Mouse (Mus musculus): ENCODE results near the gene Gfi1.

GRCm38 (mm10) chr5:107759121-107759520, 33.3 kb upstream of the Gfi1 start:
- no peak for TF ChIP-seq CTCF (IDR thresholded peaks at IDR 0.05)
- no peak for TF ChIP-seq EP300 (IDR thresholded peaks at IDR 0.05)
